Mouse (Mus musculus) CD8-positive naive resting alpha-beta T cell, adult 2 months (primary cell): ENCODE measurements around the gene Chuk.

ENCODE experiments used
- DNase-seq, 2 experiments: peaks; one replicate each; pipeline ENCODE4 v3.0.0; 2022; ENCODE audit warnings: low read depth in 2 of 2, low spot score in 2 of 2

Chuk gene

GRCm38 (mm10) chr19:44042121-44042520, 65.2 kb downstream of the Chuk start:
- DNase-seq = no peak

- DNase-seq = no peak
Measured at GRCm38 (mm10) chr19:44033396-44033795, 73.9 kb downstream of the Chuk start.

DNA sequence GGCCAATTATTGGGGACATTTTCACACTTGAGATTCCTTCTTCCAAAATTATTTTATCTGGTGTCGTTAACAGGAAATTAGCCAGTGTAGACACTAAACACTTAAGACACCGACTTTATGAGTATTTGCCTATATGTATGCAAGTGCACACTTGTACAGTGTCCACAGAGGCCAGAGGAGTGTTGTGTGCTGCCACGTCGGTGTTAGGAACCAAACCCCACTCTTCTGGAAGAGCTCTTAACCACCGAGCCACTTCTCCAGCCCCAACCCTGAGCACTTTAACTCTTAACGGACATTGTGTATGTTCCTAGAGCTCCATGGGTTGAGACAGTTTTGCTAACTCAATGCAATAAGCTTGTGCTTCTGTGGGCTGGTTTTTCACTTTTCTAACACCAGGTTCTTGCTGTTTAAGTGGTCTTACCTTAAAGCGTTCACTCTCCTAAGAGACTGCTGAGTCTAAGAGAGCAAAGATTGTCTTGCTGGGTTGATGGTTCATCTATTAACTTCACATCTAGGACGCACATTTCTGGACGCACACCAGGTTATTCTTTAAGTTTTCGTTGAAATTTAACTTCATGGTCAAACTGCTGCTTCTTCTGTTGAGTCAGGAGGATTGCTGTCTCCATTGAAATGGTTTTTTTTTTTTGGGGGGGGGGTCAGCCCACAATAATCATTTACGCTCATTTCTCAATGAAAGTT, 75.1 kb downstream of the Chuk start:
- DNase-seq = no peak

DNA sequence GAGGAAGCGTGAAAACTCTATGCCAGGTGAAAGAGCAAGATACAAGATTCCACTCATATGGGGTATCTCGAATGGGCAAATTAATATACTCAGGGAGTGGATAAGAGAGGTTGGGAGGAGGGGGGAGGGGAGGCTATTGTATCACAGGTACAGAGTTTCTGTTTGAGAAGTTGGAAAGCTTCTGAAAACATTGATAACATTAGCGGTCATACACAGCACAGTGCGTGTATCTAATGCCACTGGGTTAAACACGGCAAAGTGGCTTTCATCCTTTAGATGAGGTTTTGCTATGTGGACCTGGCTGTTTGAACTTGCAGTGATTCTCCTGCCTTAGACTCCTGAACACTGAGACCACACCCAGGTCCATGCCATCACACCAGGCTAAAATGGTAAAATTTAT, 77.3 kb downstream of the Chuk start:
- no peak for DNase-seq

GRCm38 (mm10) chr19:44028972-44029371, 78.3 kb downstream of the Chuk start, which contains the start of gene Cyp2c23:
Gene Cyp2c23 (minus strand): TSS chr19:44029208.
- DNase-seq = no peak

GRCm38 (mm10) chr19:44026956-44027530, 80.2 kb downstream of the Chuk start:
- DNase-seq = no peak

- DNase-seq = no peak
Measured at GRCm38 (mm10) chr19:44024921-44025585, 82.2 kb downstream of the Chuk start.
